Mouse (Mus musculus): Measurements from ENCODE around the gene Cdc42se1.

DNA sequence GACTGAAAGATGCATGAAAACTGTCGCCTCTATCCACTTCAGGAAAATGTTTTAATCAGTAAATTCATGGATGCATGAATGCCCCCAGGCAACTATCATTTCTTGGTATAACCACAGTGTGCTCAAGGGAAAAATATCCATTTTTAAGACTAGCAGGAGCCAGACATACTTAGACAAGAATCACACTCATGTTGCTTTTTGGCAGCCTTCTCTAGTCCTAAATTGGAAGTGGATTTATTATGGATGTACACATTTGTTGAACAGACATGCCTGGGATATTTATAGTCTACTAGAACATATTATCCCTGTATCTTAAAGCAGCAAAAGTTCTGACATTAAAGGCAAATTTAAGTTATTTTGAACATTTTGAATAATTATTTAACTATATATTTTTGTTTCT is 36.2 kb downstream of the Cdc42se1 start:
- no peak for TF ChIP-seq CTCF (IDR thresholded peaks at IDR 0.05; ENCODE audit: low read depth, low read length)
- no peak for TF ChIP-seq POLR2A (IDR thresholded peaks at IDR 0.05; ENCODE audit: borderline replicate concordance, low read depth, low read length)

Measured in bone marrow macrophage, adult 2 months (primary cell).